In the genomic region with DNA sequence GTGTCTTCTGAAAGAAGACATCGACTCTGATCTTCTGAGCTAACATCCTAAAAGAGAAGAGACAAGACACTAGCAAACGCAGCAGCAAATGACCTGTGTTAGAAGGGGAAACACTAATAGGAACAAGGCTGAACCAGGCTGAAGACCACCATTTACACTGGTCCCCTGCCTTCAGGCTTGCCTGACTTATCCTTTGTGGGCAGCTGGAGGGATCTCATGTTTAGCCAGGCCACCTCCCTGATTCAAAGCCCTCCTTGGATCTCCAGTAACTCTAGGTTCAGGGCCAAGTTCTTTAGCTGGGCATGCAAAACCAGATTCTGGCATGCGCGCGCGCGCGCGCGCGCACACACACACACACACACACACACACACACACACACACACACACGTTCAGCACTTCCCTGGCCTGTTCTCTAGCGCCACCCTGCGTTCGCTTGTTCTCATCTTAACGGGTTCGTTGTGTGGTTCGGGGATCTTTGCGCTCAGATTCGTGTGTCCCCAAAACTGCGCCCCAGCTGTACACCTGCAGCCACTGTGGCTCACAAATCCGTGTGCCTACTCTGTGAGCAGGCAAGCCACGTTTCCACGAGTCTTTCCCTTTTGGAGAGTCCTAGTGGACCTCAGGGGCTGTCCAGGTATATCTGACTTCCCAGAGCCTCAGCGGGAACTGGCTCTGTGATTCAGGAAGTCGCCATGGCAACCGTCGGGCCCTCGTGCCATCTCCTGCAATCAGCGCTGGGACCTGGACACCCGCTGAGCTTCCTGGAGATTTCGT, we compare ENCODE assay signal across 7 mouse cellular contexts. TPM values are rescaled to one million over a fixed set of nuclear protein-coding genes. Genes with fewer than 3 reads are reported as not detected.
DNase-seq lines count a peak whose midpoint lies in the region; ATAC-seq lines count a peak whose summit lies in the region.

No protein-coding gene starts in this region.

- H3K4me1 ChIP-seq in midbrain, embryonic 11.5 days (ENCODE audit: control insufficient read depth, insufficient read depth, low read length) = peaks cover 5% of the 10 kb centered on the region; the same call in 1 of the 2 replicates

- no peak overlapping the region for H3K9ac ChIP-seq in midbrain, embryonic 11.5 days (ENCODE audit: low read length)

- H3K4me2 ChIP-seq in midbrain, embryonic 11.5 days = peak overlapping the region; percentile 53

- no peaks in the 10 kb centered on the region for H3K9me3 ChIP-seq in midbrain, embryonic 11.5 days (ENCODE audit: control insufficient read depth, low read length)

- peak; percentile 71 for ATAC-seq in midbrain, embryonic 11.5 days (ENCODE audit: low FRiP score)

- H3K27ac ChIP-seq in midbrain, embryonic 11.5 days (ENCODE audit: low read depth, low read length) = no peak overlapping the region

- H3K27me3 ChIP-seq in midbrain, embryonic 11.5 days (ENCODE audit: control insufficient read depth, insufficient read depth, low read length) = no peaks in the 10 kb centered on the region

- H3K4me3 ChIP-seq in midbrain, embryonic 11.5 days (ENCODE audit: low read depth, low read length) = peak overlapping the region; percentile 16; the same call in 1 of the 2 replicates

- intact Hi-C loops in left cerebral cortex, postnatal 4 days (cut with DNase I) = no loop called here

- no peaks in the 10 kb centered on the region for H3K36me3 ChIP-seq in midbrain, embryonic 11.5 days (ENCODE audit: control insufficient read depth, insufficient read depth, low read length)

- 14% methylated on average over 32 of the region's 32 CpGs for WGBS in midbrain, embryonic 11.5 days

- peak; percentile 88 for DNase-seq in adrenal gland, postnatal 10 days
- peak; percentile 87 for DNase-seq in embryo, embryonic 11 days
- DNase-seq in gastrocnemius, postnatal 4 days (ENCODE audit: low spot score in 2 of 2) = peak; percentile 64 to 86
- DNase-seq in kidney, adult 18-20 months = peak; percentile 71
- peak; percentile 90 for DNase-seq in left cerebral cortex, postnatal 4 days
- peak; percentile 96 for DNase-seq in midbrain, embryonic 11.5 days (ENCODE audit: low spot score, missing footprints)
- DNase-seq in skeletal muscle tissue, adult 2 months (ENCODE audit: low read depth, low spot score) = peak; percentile 36

RNA-seq across cellular contexts. Expression of a gene that starts 27.6 kb away (rescaled TPM):
- total RNA-seq in adrenal gland, postnatal 10 days (2021) = 100 to 1,000 TPM; 419 to 460 TPM
- 100 to 1,000 TPM; 249 to 250 TPM for total RNA-seq in gastrocnemius, postnatal 4 days (2021)
- total RNA-seq in left cerebral cortex, postnatal 4 days (2021) = 100 to 1,000 TPM; 136 to 151 TPM
- polyA plus RNA-seq in midbrain, embryonic 11.5 days (2014; fragmentation: Nextera tagmentation; extraction: Ambion mirVana) = 184 and 186 TPM in 2 replicates

RNA-seq across cellular contexts. Expression of a gene that starts 27.7 kb away (rescaled TPM):
- total RNA-seq in adrenal gland, postnatal 10 days (2021) = not detected
- not detected for total RNA-seq in gastrocnemius, postnatal 4 days (2021)
- 1 to 10 TPM; 1.4 to 3.2 TPM for total RNA-seq in left cerebral cortex, postnatal 4 days (2021)
- 0.33 TPM in 1 of 2 replicates, not detected in the other for polyA plus RNA-seq in midbrain, embryonic 11.5 days (2014; fragmentation: Nextera tagmentation; extraction: Ambion mirVana)

RNA-seq across cellular contexts. Expression of a gene that starts 41.9 kb away (rescaled TPM):
- total RNA-seq in adrenal gland, postnatal 10 days (2021) = 1 to 10 TPM in 1 of 2 experiments, under 1 TPM in 1; 0.84 to 2.2 TPM
- total RNA-seq in gastrocnemius, postnatal 4 days (2021) = 1 to 10 TPM; 3.4 to 5.8 TPM
- 1 to 10 TPM; 8.7 to 9.6 TPM for total RNA-seq in left cerebral cortex, postnatal 4 days (2021)
- polyA plus RNA-seq in midbrain, embryonic 11.5 days (2014; fragmentation: Nextera tagmentation; extraction: Ambion mirVana) = 1.9 and 3.0 TPM in 2 replicates

Comparison
In these comparisons a context has a peak if more than half of its experiments do, and no peak if none do; other contexts are left out.
1. DNase-seq: peak in every context shown above with its lines; median percentile 96 in midbrain, embryonic 11.5 days; 90 in left cerebral cortex, postnatal 4 days; 88 in adrenal gland, postnatal 10 days; 87 in embryo, embryonic 11 days; 75 in gastrocnemius, postnatal 4 days; 71 in kidney, adult 18-20 months; 36 in skeletal muscle tissue, adult 2 months.